Mouse (Mus musculus): ENCODE data around the gene Ntf3. TPM values are rescaled to one million over a fixed set of nuclear protein-coding genes. Genes with fewer than 3 reads are reported as not detected.

The Ntf3 gene
- 11.0 and 12.8 TPM in 2 replicates for polyA plus RNA-seq (2016; fragmentation: Nextera tagmentation; extraction: Ambion mirVana)

DNA sequence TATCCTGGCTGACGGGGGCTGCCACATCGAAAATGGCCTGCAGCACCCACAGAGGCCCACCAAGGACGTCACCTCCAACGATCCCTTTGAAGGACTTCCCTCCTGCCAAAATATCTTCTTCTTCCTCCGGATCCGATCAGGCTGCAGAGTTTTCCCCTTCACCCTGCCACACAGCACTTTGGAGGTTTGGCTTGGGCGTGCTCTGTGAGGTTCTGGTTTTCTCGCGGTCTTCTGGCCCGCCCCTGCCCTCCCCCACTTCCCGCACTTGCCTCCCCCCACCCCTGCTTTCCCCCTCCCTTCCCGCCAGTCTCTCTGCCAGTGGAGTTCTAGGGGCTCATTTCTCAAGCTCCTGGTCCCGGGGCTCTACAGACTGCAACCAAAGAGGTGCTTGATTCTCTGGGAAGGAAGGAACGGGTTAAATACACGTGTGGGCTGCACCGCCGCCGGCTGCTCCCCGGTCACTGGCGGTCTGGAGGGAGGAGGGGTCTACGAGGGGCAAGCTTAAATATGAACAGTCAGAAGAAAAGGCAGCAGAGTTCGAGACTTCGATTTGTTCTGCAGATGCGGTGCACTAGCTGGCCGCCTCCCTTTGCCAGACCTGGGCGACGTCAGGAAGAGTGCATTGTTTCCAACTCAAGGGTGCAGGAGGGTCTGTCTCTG lies at the start of gene Ntf3:
Gene Ntf3, minus strand, starts transcription at position 363 of the 660 bp plus-strand sequence.
- H3K4me1 ChIP-seq: peaks cover 59% of the 10 kb centered on the region
- WGBS: 1% methylated on average over 27 of the region's 27 CpGs
- H3K36me3 ChIP-seq: no peaks in the 10 kb centered on the region
- peak within 1 kb of the TSS; percentile 87 for H3K27ac ChIP-seq
- peak; percentile 77 for DNase-seq (ENCODE audit: low spot score)
- no peaks in the 10 kb centered on the region for H3K9me3 ChIP-seq
- H3K27me3 ChIP-seq (ENCODE audit: insufficient read depth, poor library complexity, severe bottlenecking): peaks cover 28% of the 10 kb centered on the region
- peak within 1 kb of the TSS; percentile 65 for H3K4me3 ChIP-seq

- no peaks in the 10 kb centered on the region for H3K4me1 ChIP-seq
- 79% methylated on average over 5 of the region's 5 CpGs for WGBS
- H3K27me3 ChIP-seq (ENCODE audit: insufficient read depth, poor library complexity, severe bottlenecking): no peaks in the 10 kb centered on the region
- no peak overlapping the region for H3K27ac ChIP-seq
- no peak for DNase-seq (ENCODE audit: low spot score)
- no peaks in the 10 kb centered on the region for H3K9me3 ChIP-seq
- H3K36me3 ChIP-seq: no peaks in the 10 kb centered on the region
- no peak overlapping the region for H3K4me3 ChIP-seq
Measured at GRCm38 (mm10) chr6:126213330-126213729, 46.6 kb upstream of the Ntf3 start.

DNA sequence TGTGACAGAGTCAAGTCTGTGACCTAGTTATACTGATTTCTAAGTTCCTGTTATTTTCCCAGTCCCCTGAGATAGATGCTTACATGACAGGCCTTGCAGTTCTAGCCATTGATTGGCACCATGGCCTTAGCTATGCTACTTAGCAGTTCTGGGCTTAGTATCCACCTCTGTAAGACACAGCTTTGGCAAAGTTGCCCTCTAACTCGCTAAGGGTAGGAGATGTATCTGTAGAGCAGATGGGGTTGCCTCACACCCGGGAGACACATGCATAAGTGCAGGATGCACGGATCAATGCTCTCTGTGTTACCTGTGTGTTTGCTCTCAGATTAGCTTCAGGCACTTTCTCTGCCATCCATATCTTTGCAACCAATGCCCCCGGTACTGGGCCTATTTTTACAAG lies 36.7 kb upstream of the Ntf3 start:
- H3K4me3 ChIP-seq: no peak overlapping the region
- no peak overlapping the region for H3K27ac ChIP-seq
- peaks cover 9% of the 10 kb centered on the region for H3K4me1 ChIP-seq
- H3K36me3 ChIP-seq: no peaks in the 10 kb centered on the region
- H3K9me3 ChIP-seq: no peaks in the 10 kb centered on the region
- no peaks in the 10 kb centered on the region for H3K27me3 ChIP-seq (ENCODE audit: insufficient read depth, poor library complexity, severe bottlenecking)
- no peak for DNase-seq (ENCODE audit: low spot score)
- WGBS: 75% methylated on average over 4 of the region's 4 CpGs

GRCm38 (mm10) chr6:126202959-126203358 lies 36.2 kb upstream of the Ntf3 start:
- peaks cover 9% of the 10 kb centered on the region for H3K4me1 ChIP-seq
- no peaks in the 10 kb centered on the region for H3K9me3 ChIP-seq
- WGBS: 58% methylated on average over 7 of the region's 7 CpGs
- H3K36me3 ChIP-seq: no peaks in the 10 kb centered on the region
- no peak for DNase-seq (ENCODE audit: low spot score)
- no peak overlapping the region for H3K4me3 ChIP-seq
- H3K27me3 ChIP-seq (ENCODE audit: insufficient read depth, poor library complexity, severe bottlenecking): no peaks in the 10 kb centered on the region
- H3K27ac ChIP-seq: no peak overlapping the region

DNA sequence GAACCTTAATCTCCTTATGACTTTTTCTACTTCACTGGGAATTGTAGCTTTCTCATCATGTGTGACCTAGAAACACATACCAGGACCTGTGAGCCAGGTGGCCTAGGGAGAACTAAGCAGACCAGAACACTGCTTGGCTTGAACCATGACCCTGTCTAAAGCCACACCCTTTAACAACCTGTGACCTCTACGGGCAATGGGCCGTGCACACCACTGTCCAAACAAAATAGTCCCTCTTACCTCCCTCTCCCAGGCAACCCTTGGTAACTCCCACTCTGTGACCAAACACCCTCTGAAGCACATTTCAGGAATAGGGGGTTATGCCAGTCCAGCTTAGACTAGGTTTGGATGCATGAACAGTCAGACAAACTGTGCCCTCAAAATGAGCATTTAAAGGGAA lies 35.0 kb upstream of the Ntf3 start:
- Histone ChIP-seq H3K27me3 (ENCODE audit: insufficient read depth, poor library complexity, severe bottlenecking) (no peaks in the 10 kb centered on the region), H3K4me3 (no peak overlapping the region), H3K9me3 (no peaks in the 10 kb centered on the region), H3K27ac (no peak overlapping the region), H3K4me1 (peaks cover 9% of the 10 kb centered on the region), H3K36me3 (no peaks in the 10 kb centered on the region)
- DNase-seq (ENCODE audit: low spot score): no peak
- whole genome bisulfite sequencing: 85% methylated on average over 2 of the region's 2 CpGs

DNA sequence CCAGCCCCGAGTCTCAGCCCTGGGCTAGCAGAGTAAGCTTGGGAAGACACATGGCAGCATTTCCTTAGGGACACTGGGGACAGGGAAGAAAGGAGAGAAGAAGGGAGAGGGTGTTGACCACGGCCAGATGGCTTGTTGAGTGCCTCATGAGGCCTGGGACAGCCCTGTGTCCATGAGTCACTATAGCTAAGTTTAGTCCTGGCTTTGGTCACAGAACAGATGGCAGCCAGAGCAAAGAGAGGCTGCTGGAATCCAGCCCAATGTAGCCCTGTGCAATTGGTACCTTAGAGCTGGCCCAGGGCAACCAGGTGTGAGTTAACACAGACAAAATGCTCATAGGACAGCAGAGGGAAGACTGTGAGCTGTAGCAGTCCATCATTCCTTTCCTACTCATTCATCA lies 33.2 kb upstream of the Ntf3 start:
- Histone ChIP-seq H3K4me1 (peaks cover 9% of the 10 kb centered on the region), H3K36me3 (no peaks in the 10 kb centered on the region), H3K27ac (no peak overlapping the region), H3K9me3 (no peaks in the 10 kb centered on the region), H3K27me3 (ENCODE audit: insufficient read depth, poor library complexity, severe bottlenecking) (no peaks in the 10 kb centered on the region), H3K4me3 (no peak overlapping the region)
- WGBS: 60% methylated on average over 2 of the region's 2 CpGs
- no peak for DNase-seq (ENCODE audit: low spot score)

DNA sequence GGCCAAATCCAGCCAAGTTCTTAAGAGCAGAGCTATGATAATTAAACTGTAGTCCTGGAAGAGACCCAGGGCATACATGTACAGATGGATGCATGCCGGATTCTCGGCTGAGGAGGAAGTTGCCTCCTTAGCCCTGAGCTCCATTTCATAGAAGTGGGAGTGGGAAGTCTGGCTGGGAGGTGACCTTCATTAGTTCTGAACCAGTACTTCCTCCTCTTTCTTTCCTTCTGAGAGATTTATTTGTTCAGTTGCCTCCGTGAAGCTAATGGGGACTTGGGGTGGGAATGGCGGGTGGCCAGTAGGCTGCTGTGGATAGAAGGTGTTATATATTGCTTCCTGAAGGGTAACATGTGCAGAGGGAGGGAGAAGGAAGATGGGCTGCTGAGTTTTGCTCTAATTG lies 28.1 kb upstream of the Ntf3 start:
- WGBS: 84% methylated on average over 4 of the region's 4 CpGs
- no peak for DNase-seq (ENCODE audit: low spot score)
- H3K4me1 ChIP-seq: no peaks in the 10 kb centered on the region
- H3K27ac ChIP-seq: no peak overlapping the region
- H3K36me3 ChIP-seq: no peaks in the 10 kb centered on the region
- no peaks in the 10 kb centered on the region for H3K9me3 ChIP-seq
- H3K27me3 ChIP-seq (ENCODE audit: insufficient read depth, poor library complexity, severe bottlenecking): no peaks in the 10 kb centered on the region
- H3K4me3 ChIP-seq: no peak overlapping the region

- H3K4me1 ChIP-seq: no peaks in the 10 kb centered on the region
- no peaks in the 10 kb centered on the region for H3K36me3 ChIP-seq
- peak; percentile 11 for DNase-seq (ENCODE audit: low spot score)
- WGBS: 84% methylated on average over 10 of the region's 10 CpGs
- H3K9me3 ChIP-seq: no peaks in the 10 kb centered on the region
- H3K4me3 ChIP-seq: no peak overlapping the region
- no peak overlapping the region for H3K27ac ChIP-seq
- H3K27me3 ChIP-seq (ENCODE audit: insufficient read depth, poor library complexity, severe bottlenecking): no peaks in the 10 kb centered on the region
Measured at GRCm38 (mm10) chr6:126190218-126190871, 23.6 kb upstream of the Ntf3 start.

GRCm38 (mm10) chr6:126187400-126187799 lies 20.7 kb upstream of the Ntf3 start:
- no peaks in the 10 kb centered on the region for H3K9me3 ChIP-seq
- H3K27me3 ChIP-seq (ENCODE audit: insufficient read depth, poor library complexity, severe bottlenecking): no peaks in the 10 kb centered on the region
- H3K36me3 ChIP-seq: no peaks in the 10 kb centered on the region
- no peaks in the 10 kb centered on the region for H3K4me1 ChIP-seq
- no peak overlapping the region for H3K27ac ChIP-seq
- WGBS: 62% methylated on average over 8 of the region's 8 CpGs
- H3K4me3 ChIP-seq: no peak overlapping the region
- DNase-seq (ENCODE audit: low spot score): peak; percentile 19

DNA sequence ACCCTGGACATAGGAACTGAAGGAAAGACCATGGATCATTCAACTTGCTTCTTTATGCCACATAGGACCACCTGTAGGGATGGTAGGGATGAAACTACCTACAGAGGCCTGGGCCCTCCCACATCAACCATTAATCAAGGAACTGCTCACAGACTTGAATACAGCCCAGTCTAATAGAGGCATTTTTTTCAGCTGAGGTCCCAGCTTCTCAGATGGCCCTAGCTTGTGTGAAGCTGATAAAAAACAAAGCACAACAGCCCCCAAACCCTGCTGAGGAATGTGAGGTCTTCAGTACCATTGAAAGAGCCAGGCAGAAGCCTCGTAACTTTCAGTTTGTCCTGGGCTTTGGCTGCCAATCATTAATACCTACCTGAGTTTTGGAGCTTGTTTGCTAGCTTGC lies 19.4 kb upstream of the Ntf3 start:
- Histone ChIP-seq H3K36me3 (no peaks in the 10 kb centered on the region), H3K27ac (no peak overlapping the region), H3K9me3 (no peaks in the 10 kb centered on the region), H3K4me1 (no peaks in the 10 kb centered on the region), H3K27me3 (ENCODE audit: insufficient read depth, poor library complexity, severe bottlenecking) (no peaks in the 10 kb centered on the region), H3K4me3 (no peak overlapping the region)
- DNase-seq (ENCODE audit: low spot score): peak; percentile 51
- 63% methylated on average over 1 of the region's 1 CpGs for WGBS

- Histone ChIP-seq H3K4me3 (no peak overlapping the region), H3K27ac (no peak overlapping the region), H3K9me3 (no peaks in the 10 kb centered on the region), H3K4me1 (peaks cover 7% of the 10 kb centered on the region), H3K36me3 (no peaks in the 10 kb centered on the region), H3K27me3 (ENCODE audit: insufficient read depth, poor library complexity, severe bottlenecking) (no peaks in the 10 kb centered on the region)
- peak; percentile 65 for DNase-seq (ENCODE audit: low spot score)
- 83% methylated on average over 1 of the region's 1 CpGs for whole genome bisulfite sequencing
Measured at GRCm38 (mm10) chr6:126172071-126172470, 5.4 kb upstream of the Ntf3 start.

- Histone ChIP-seq H3K4me3 (no peak overlapping the region), H3K9me3 (no peaks in the 10 kb centered on the region), H3K36me3 (no peaks in the 10 kb centered on the region), H3K4me1 (peaks cover 20% of the 10 kb centered on the region), H3K27ac (no peak overlapping the region), H3K27me3 (ENCODE audit: insufficient read depth, poor library complexity, severe bottlenecking) (peaks cover 8% of the 10 kb centered on the region; the same call in 1 of the 2 replicates)
- WGBS: 72% methylated on average over 4 of the region's 4 CpGs
- DNase-seq (ENCODE audit: low spot score): peak; percentile 5
Measured at GRCm38 (mm10) chr6:126170772-126171171, 4.1 kb upstream of the Ntf3 start.

DNA sequence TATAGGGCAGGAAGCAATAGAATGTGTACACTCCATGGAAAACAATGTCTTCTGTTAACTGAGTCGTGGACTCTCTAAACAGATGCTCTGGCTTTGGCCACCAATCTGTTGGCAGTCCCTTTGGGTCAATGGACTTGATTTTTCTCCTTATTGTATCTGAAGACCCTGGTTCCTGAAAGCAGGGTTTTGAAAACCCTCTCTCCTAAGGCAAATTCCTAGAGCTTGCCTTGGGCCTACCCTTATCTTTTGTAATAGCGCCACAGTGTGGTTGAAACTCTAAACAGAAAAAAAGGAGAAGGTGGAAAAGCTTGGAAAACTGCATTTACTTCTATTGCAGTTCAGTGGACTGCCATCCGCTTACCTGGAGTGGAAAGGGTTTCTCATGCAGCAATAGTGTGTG lies 1.0 kb upstream of the Ntf3 start:
- H3K27ac ChIP-seq: no peak overlapping the region
- H3K4me1 ChIP-seq: peaks cover 49% of the 10 kb centered on the region

More for the DNA sequence above, 1.0 kb upstream of the Ntf3 start:
- no peaks in the 10 kb centered on the region for H3K9me3 ChIP-seq
- peak; percentile 71 for DNase-seq (ENCODE audit: low spot score)
- WGBS: 19% methylated on average over 3 of the region's 3 CpGs
- H3K27me3 ChIP-seq (ENCODE audit: insufficient read depth, poor library complexity, severe bottlenecking): peaks cover 28% of the 10 kb centered on the region
- no peak overlapping the region for H3K4me3 ChIP-seq
- no peaks in the 10 kb centered on the region for H3K36me3 ChIP-seq
